Mouse (Mus musculus): ENCODE measurements around the gene Trem2.

- TF ChIP-seq POLR2A (IDR thresholded peaks at IDR 0.05; ENCODE audit: control insufficient read depth, extremely low read depth, insufficient read depth, low read length, poor library complexity) (no peak), CTCF (IDR thresholded peaks at IDR 0.05; ENCODE audit: borderline replicate concordance, control insufficient read depth, extremely low read depth, insufficient read depth, low read length, poor library complexity) (no peak)
Observed at GRCm38 (mm10) chr17:48325093-48325492, 21.1 kb upstream of the Trem2 start.

Measured in thymus, adult 2 months (tissue).